Mouse (Mus musculus) embryonic facial prominence, embryonic 14.5 days (tissue): ENCODE results near the gene Cops7b. TPM values are rescaled to one million over a fixed set of nuclear protein-coding genes. Genes with fewer than 3 reads are reported as not detected.
A peak's percentile ranks its signal among the peaks of the same experiment; 100 is the strongest.

Source experiments
- ATAC-seq: fragments of 200-750 bp; cut with Nextera tagmentation; 2 replicates; pipeline ENCODE4 v1.8.0; 2017; ENCODE audit warnings: low read depth, moderate number of reproducible peaks, moderate TSS enrichment
- DNase-seq: peaks from one replicate; pipeline ENCODE4 v3.0.0-alpha.2; 2015; ENCODE audit warnings: low spot score
- H3K27ac ChIP-seq: fragments of 300-500 bp; sonication (generic); replicated peaks from 2 replicates; pipeline ENCODE4 v1.5.1; 2014; ENCODE audit warnings: low read depth, mild to moderate bottlenecking, low read length, moderate library complexity
- H3K27me3 ChIP-seq: fragments of 300-500 bp; sonication (generic); replicated peaks from 2 replicates; pipeline ENCODE4 v1.6.1; 2014; ENCODE audit warnings: low read length; ENCODE audit not compliant: control insufficient read depth, insufficient read depth
- H3K36me3 ChIP-seq: fragments of 300-500 bp; sonication (generic); 2 replicates; pipeline ENCODE4 v1.6.1; 2014; ENCODE audit warnings: low read length, mixed read lengths; ENCODE audit not compliant: control insufficient read depth, insufficient read depth
- H3K4me1 ChIP-seq: fragments of 300-500 bp; sonication (generic); 2 replicates; pipeline ENCODE4 v1.6.1; 2014; ENCODE audit warnings: antibody characterized with exemption, low read length; ENCODE audit not compliant: control insufficient read depth, insufficient read depth
- H3K4me2 ChIP-seq: fragments of 300-500 bp; sonication (generic); 2 replicates; pipeline ENCODE4 v1.6.1; 2014; ENCODE audit warnings: low read depth, mild to moderate bottlenecking, low read length, moderate library complexity, mixed read lengths
- H3K4me3 ChIP-seq: fragments of 300-500 bp; sonication (generic); 2 replicates; pipeline ENCODE4 v1.5.1; 2014; ENCODE audit warnings: low read depth, mild to moderate bottlenecking, low read length
- H3K9ac ChIP-seq: fragments of 300-500 bp; sonication (generic); 2 replicates; pipeline ENCODE4 v1.6.1; 2014; ENCODE audit warnings: low read depth, mild to moderate bottlenecking, low read length, moderate library complexity, mixed read lengths
- H3K9me3 ChIP-seq: fragments of 300-500 bp; sonication (generic); 2 replicates; pipeline ENCODE4 v1.6.1; 2016; ENCODE audit warnings: low read length; ENCODE audit not compliant: control insufficient read depth
- WGBS: fragments of 180-500 bp; shearing (Covaris S2); extraction: QIAGEN DNeasy Blood & Tissue Kit; methylation state at CpG from one replicate; pipeline ENCODE4 v1.1.7; 2014; 5-methylcytosine and 5-hydroxymethylcytosine counted together
- polyA plus RNA-seq: library from polyadenylated mRNA; unstranded; fragments of >200 nt; fragmentation: Nextera tagmentation; extraction: Ambion mirVana; gene quantifications from 2 replicates; pipeline ENCODE4 v1.2.1, GENCODE M21; 2014

Gene Cops7b
- polyA plus RNA-seq, 1 experiment from 2014 or later, result 31.3 TPM

DNA sequence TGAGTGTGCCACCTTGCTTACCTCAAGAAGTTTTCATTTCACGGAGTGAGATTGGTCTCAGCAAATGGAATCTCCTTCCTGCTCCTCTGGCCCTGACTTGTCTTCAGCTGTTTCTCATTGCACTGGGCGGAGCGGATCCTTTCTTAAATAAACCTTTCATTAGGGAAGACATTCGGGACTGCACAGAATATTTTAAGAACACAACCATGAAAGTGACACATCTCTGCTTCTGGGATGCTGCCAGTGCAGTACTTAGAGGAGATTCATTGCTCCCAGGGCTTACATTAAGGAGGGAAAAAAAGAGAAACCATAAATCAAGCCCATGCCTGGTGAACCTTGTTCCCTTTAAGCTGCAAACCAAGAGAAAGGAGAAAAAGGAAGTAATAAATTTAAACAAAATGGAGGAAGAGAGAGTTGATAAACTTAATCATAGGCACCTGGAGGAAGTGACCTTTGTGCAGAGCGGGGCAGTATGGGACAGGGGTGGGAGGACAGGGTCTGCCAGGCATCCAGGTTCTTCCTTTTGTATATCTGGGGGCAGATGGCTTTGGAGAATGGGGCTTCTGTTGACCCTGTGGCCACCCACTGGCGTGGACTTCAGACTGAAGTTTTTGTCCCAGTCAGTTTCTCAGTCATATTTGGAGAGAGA lies 50.2 kb downstream of the Cops7b start:
- H3K9me3 ChIP-seq, result no peaks in the 10 kb centered on the region
- 0 out of 2 replicates have a peak overlapping the region, but pooled peaks have one; percentile 15 for H3K27ac ChIP-seq
- DNase-seq, result peak; percentile 73
- 42% methylated on average over 6 of the region's 6 CpGs for WGBS
- H3K9ac ChIP-seq, result no peak overlapping the region
- H3K4me3 ChIP-seq, result no peak overlapping the region
- no peak for ATAC-seq
- no peaks in the 10 kb centered on the region for H3K36me3 ChIP-seq
- H3K4me1 ChIP-seq, result no peaks in the 10 kb centered on the region
- no peaks in the 10 kb centered on the region for H3K27me3 ChIP-seq
- no peak overlapping the region for H3K4me2 ChIP-seq

DNA sequence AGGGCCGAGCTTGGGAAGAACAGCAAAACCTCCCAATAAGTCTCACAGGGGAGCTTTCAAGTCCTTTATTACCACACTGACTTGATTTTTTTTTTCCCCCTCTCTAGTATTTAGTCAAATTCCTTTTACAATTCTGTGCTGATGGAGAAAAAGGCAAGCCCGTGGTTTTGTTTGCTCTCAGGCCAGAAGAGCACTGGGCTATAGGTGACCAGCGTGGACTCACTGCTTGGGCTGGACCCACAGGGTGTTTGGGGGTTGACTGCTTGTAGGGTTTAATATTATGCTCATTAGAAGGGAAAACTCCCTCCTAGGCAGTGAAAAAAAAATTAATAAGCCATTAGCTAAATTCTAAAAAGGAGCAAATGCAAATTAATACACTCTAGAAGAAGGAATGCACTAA lies 50.7 kb downstream of the Cops7b start:
- Histone ChIP-seq H3K4me2 (no peak overlapping the region), H3K36me3 (no peaks in the 10 kb centered on the region), H3K27me3 (no peaks in the 10 kb centered on the region), H3K4me1 (no peaks in the 10 kb centered on the region), H3K4me3 (no peak overlapping the region), H3K9ac (no peak overlapping the region), H3K27ac (no peak overlapping the region), H3K9me3 (no peaks in the 10 kb centered on the region)
- 48% methylated on average over 3 of the region's 3 CpGs for WGBS
- ATAC-seq, result no peak
- no peak for DNase-seq

DNA sequence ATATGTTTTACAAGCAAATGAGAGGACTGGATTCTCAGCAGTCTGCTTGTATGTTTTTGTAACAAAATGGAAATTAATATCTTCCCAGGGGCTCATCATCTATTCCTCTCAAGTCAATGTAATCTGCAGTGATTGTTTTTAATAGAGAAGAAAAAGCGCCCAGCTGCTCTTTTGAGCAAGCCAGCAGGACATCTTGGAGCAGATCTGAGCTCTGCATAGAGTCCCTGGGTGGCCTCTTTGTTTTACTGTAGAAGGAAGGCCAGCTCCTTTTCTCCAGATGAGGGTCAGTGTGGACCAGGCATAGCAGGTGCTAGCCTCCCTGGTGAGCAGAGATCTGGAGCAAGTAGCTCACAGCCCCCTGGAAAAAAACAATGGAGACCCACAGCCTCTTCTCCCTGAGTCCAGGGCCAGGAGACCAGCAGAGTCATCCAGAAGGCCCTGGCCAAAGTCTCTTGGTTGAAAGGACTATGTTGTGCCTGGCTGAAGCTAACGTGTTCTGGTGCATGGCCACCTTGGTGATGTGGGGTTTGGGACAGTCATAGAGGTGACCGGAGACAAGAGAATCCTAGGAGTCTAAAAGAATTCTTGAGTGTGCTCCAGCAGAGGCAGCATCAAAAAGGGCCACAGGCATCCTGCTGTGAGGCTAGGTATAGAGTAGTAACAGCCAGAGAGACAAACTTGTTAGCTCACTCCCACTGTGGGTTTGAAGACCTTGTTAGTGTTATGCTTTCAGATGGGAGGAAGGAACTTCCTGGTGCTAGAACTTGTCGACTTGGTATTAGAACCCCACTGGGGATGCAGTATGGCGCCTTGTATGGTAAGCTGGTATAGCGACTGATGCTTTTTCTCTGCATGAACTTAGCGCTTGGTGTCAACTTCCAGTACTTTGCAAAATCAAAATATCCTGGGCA lies 51.4 kb downstream of the Cops7b start:
- DNase-seq (peak; percentile 36), ATAC-seq (no peak)
- Histone ChIP-seq H3K9me3 (no peaks in the 10 kb centered on the region), H3K9ac (no peak overlapping the region), H3K27me3 (no peaks in the 10 kb centered on the region), H3K27ac (no peak overlapping the region), H3K4me1 (no peaks in the 10 kb centered on the region), H3K4me3 (no peak overlapping the region), H3K36me3 (no peaks in the 10 kb centered on the region), H3K4me2 (peak overlapping the region; percentile 23; the same call in 1 of the 2 replicates)
- 56% methylated on average over 7 of the region's 7 CpGs for WGBS

DNA sequence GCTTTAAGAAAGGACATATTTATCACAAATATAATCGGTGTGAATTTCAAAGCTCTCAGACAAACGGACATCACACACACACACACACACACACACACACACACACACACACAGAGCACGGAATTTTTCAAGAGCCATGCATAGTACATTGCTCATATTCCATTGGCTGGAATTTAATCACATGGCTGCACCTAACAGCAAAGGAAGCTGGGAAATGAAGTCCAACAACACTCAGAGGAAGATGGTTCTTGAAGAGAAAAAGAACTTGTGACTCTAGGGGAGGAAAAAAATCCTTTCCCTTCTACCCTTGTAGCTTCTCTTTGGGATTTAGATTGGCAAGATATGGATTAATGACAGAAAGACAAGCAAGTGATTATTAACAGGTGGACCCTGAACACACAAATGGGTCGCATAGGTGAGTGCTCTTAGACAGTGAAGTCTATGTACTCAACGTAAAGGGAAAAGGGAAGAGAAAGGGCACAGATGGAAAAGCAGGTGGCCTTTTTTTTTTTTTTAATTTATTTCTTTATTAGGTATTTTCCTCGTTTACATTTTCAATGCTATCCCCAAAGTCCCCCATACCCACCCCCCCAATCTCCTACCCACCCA lies 52.2 kb downstream of the Cops7b start:
- Histone ChIP-seq H3K27me3 (no peaks in the 10 kb centered on the region), H3K27ac (no peak overlapping the region), H3K4me3 (no peak overlapping the region), H3K4me1 (no peaks in the 10 kb centered on the region), H3K4me2 (peak overlapping the region; percentile 23; the same call in 1 of the 2 replicates), H3K36me3 (no peaks in the 10 kb centered on the region), H3K9me3 (no peaks in the 10 kb centered on the region), H3K9ac (no peak overlapping the region)
- DNase-seq, result peak; percentile 71
- WGBS, result 52% methylated on average over 6 of the region's 6 CpGs
- ATAC-seq, result peak; percentile 89

DNA sequence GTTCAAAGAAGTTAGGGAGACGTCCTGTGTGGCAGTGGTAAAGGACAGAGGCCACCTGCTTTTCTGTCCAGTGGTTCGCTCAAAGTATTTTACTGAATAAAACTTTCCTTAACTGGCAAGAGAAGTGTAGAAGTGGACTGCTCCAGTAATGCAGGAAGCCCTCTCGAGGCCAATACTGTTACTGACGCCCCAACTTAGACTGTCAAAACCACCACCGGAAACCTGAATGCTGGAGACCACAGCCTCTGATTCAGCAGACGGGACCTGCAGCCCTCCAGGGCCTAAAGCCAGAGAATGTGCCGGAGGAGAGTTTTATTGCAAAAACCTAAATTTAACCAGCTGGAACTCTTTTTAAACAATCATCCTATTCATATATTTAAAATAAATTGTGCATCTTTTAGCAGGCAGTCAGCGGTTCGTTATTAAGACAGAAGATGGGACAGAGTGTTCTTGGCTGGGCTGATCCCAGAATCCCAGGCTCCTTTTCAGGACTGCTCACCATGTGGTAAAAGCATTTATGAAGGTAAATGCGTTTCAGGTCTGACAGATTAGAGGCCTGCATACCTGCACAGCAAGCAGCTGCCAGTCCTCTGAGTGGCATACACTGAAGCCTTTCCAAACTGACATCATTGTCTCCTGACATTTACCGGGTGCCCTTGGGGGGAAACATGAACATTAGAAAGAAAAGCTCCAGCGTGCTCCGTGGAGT lies 60.6 kb downstream of the Cops7b start:
- no peak overlapping the region; the same call in 1 of the 2 replicates for H3K27ac ChIP-seq
- no peaks in the 10 kb centered on the region for H3K36me3 ChIP-seq
- 50% methylated on average over 13 of the region's 13 CpGs for WGBS
- no peak overlapping the region for H3K9ac ChIP-seq
- DNase-seq (peak; percentile 41), ATAC-seq (peak; percentile 57; the same call in 1 of the 2 replicates)
- H3K4me2 ChIP-seq, result no peak overlapping the region
- no peaks in the 10 kb centered on the region for H3K27me3 ChIP-seq
- no peak overlapping the region for H3K4me3 ChIP-seq
- H3K9me3 ChIP-seq, result no peaks in the 10 kb centered on the region
- no peaks in the 10 kb centered on the region for H3K4me1 ChIP-seq

DNA sequence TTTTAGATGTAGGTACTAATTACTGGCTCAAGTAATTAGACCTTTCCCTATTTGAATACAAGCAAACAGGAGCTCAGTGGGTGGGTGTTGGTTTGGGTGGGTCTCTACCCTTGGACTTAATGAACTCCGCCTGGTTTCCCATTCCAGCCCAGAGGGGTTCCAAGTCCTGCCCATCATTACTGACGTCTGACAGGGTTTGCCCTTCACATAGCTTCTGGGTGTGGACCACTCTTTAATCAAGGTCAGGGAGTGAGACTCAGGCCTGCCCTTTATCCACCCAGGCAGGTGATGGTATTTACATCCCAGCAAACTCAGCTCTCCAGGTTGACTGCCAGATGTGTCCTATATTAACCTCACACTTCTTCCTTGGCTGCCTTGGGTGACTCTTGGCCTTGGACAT lies 64.8 kb downstream of the Cops7b start:
- H3K9ac ChIP-seq, result no peak overlapping the region
- DNase-seq (no peak), ATAC-seq (no peak)
- H3K36me3 ChIP-seq, result no peaks in the 10 kb centered on the region
- no peaks in the 10 kb centered on the region for H3K27me3 ChIP-seq
- no peaks in the 10 kb centered on the region for H3K4me1 ChIP-seq
- H3K4me3 ChIP-seq, result no peak overlapping the region
- no peak overlapping the region for H3K27ac ChIP-seq
- no peak overlapping the region for H3K4me2 ChIP-seq
- WGBS, result 53% methylated on average over 2 of the region's 2 CpGs
- H3K9me3 ChIP-seq, result no peaks in the 10 kb centered on the region

DNA sequence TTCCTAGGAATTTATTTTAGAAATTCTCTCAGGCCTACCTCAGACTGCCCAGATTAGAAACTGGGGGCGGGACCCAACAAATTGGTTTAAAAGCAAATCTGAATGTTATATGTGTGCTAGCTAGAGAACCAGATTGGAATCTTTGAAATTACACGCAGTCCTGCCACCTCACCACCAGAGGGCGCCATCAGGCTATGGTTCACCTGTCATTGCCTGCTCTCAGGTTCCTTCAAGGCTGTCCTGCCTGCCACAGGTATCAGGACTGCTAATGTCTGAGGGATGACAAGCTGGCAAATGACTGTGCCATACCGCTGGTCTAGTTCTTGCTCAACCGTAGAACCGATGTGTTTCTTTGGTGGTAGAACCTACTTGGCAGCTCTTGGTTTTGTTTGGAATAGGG lies 67.6 kb downstream of the Cops7b start:
- peak; percentile 36 for DNase-seq
- H3K4me2 ChIP-seq, result no peak overlapping the region
- ATAC-seq, result peak; percentile 44; the same call in 1 of the 2 replicates
- no peaks in the 10 kb centered on the region for H3K9me3 ChIP-seq
- no peak overlapping the region for H3K27ac ChIP-seq
- no peak overlapping the region for H3K4me3 ChIP-seq
- no peak overlapping the region for H3K9ac ChIP-seq
- no peaks in the 10 kb centered on the region for H3K36me3 ChIP-seq
- no peaks in the 10 kb centered on the region for H3K27me3 ChIP-seq
- WGBS, result 12% methylated on average over 6 of the region's 6 CpGs
- H3K4me1 ChIP-seq, result no peaks in the 10 kb centered on the region

DNA sequence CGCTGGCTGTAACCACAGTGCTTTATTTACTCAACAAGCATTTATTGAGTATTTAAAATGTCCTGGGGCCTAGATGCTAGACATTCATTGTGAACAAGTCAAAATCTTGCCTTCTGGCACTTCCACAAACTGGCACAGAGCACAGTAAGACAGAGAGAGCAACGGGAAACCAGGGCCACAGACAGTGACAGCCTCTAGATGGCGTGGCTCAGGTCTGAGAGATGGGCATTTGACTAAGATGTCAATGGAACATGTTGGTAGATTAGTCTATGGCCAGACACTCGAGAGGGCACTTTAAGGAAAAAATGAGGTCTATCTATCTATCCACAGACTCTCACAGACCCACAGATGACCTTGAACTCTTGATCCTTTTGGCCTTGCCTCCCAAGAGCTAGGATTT lies 70.0 kb downstream of the Cops7b start:
- Histone ChIP-seq H3K9ac (no peak overlapping the region), H3K27ac (no peak overlapping the region), H3K9me3 (no peaks in the 10 kb centered on the region), H3K4me2 (no peak overlapping the region), H3K36me3 (no peaks in the 10 kb centered on the region), H3K4me3 (no peak overlapping the region), H3K4me1 (no peaks in the 10 kb centered on the region), H3K27me3 (no peaks in the 10 kb centered on the region)
- no peak for DNase-seq
- ATAC-seq, result no peak
- WGBS, result 59% methylated on average over 4 of the region's 4 CpGs
